25 mouse cellular contexts compared by ENCODE assay signal in genomic region chr6:120532594-120532993, GRCm38 (mm10). TPM values are rescaled to one million over a fixed set of nuclear protein-coding genes. Genes with fewer than 3 reads are reported as not detected.
DNase-seq lines count a peak whose midpoint lies in the region; ATAC-seq and TF ChIP-seq lines count a peak whose summit lies in the region.
"Had no signal": no experiment of that assay in that cellular context is flagged by ENCODE, and none has a peak within 500 bp of the region (broad histone marks: within the 10 kb centered on the region; RNA-seq: fewer than 3 reads in every experiment).

No protein-coding gene starts in this region.

- H3K27me3 ChIP-seq in forebrain, embryonic 10.5 days (ENCODE audit: poor library complexity, severe bottlenecking) = 0 out of 2 replicates have a peak, but pooled peaks cover 5% of the 10 kb centered on the region
- H3K27me3 ChIP-seq in forebrain, embryonic 12.5 days = no peaks in the 10 kb centered on the region
- H3K27me3 ChIP-seq in liver, embryonic 11.5 days (replicated peaks; ENCODE audit: control insufficient read depth, insufficient read depth, low read length) = no peaks in the 10 kb centered on the region
- H3K27me3 ChIP-seq in CH12.LX (replicated peaks) = no peaks in the 10 kb centered on the region
- H3K27me3 ChIP-seq in liver, embryonic 14.5 days (ENCODE audit: control insufficient read depth, insufficient read depth, low read length) = no peaks in the 10 kb centered on the region
- H3K27me3 ChIP-seq in hindbrain, embryonic 14.5 days (ENCODE audit: control insufficient read depth, insufficient read depth, low read length) = no peaks in the 10 kb centered on the region
- H3K27me3 ChIP-seq: embryonic facial prominence, embryonic 12.5 days; forebrain, embryonic 13.5 days; heart, embryonic 12.5 days; hindbrain, embryonic 12.5 days had no signal

- peaks cover 36% of the 10 kb centered on the region for H3K4me1 ChIP-seq in forebrain, embryonic 10.5 days
- peaks cover 17% of the 10 kb centered on the region for H3K4me1 ChIP-seq in forebrain, embryonic 12.5 days
- peaks cover 12% of the 10 kb centered on the region for H3K4me1 ChIP-seq in liver, embryonic 11.5 days (replicated peaks; ENCODE audit: control insufficient read depth, insufficient read depth, low read length)
- H3K4me1 ChIP-seq in CH12.LX (ENCODE audit: control insufficient read depth in 1 of 2, insufficient read depth in 2 of 2) = peaks cover 7 to 29% of the 10 kb centered on the region in 2 experiments
- H3K4me1 ChIP-seq in liver, embryonic 14.5 days (replicated peaks; ENCODE audit: control insufficient read depth in 2 of 2, insufficient read depth in 2 of 2, low read length in 1 of 2) = peaks cover 11 to 17% of the 10 kb centered on the region in 2 experiments
- H3K4me1 ChIP-seq in hindbrain, embryonic 14.5 days (replicated peaks; ENCODE audit: control insufficient read depth, insufficient read depth, low read length) = peaks cover 17% of the 10 kb centered on the region; the same call in 1 of the 2 replicates

- H3K4me3 ChIP-seq in forebrain, embryonic 10.5 days = peak overlapping the region; percentile 84; the same call in 1 of the 2 replicates
- H3K4me3 ChIP-seq in forebrain, embryonic 12.5 days (replicated peaks) = no peak overlapping the region
- H3K4me3 ChIP-seq in liver, embryonic 11.5 days (ENCODE audit: low read depth, low read length) = no peak overlapping the region
- no peak overlapping the region for H3K4me3 ChIP-seq in CH12.LX (replicated peaks in 1 of 3; ENCODE audit: low read depth in 2 of 3, low read length in 2 of 3, poor library complexity in 1 of 3)
- H3K4me3 ChIP-seq in liver, embryonic 14.5 days (ENCODE audit: insufficient read depth in 1 of 2, low read depth in 2 of 2, low read length in 2 of 2) = no peak overlapping the region
- H3K4me3 ChIP-seq in hindbrain, embryonic 14.5 days (replicated peaks; ENCODE audit: low read length) = no peak overlapping the region

- DNase-seq in forebrain, embryonic 10.5 days (ENCODE audit: extremely low spot score, low spot score) = no peak
- DNase-seq in liver, embryonic 11.5 days (ENCODE audit: low spot score) = no peak
- DNase-seq in liver = no peak
- DNase-seq in CH12.LX (ENCODE audit: extremely low read depth) = no peak
- no peak for DNase-seq in liver, embryonic 14.5 days (ENCODE audit: low read depth in 3 of 3, low spot score in 3 of 3)
- DNase-seq in ovary, postnatal 36 days (ENCODE audit: low spot score) = no peak
- no peak for DNase-seq in hindbrain, embryonic 14.5 days (ENCODE audit: low spot score)
- DNase-seq: adrenal gland, postnatal 14 days; B cell, adult 2 months; cerebellum, adult 11-12 months; cerebellum, postnatal 25 days; forebrain, postnatal 0 days; gastrocnemius, adult 2 months; heart, postnatal 10 days; heart, postnatal 4 days had no signal

- 83% methylated on average over 1 of the region's 1 CpGs for WGBS in forebrain, embryonic 10.5 days
- WGBS in forebrain, embryonic 12.5 days = 86% methylated on average over 1 of the region's 1 CpGs
- 79% methylated on average over 1 of the region's 1 CpGs for WGBS in liver, embryonic 11.5 days
- 60% methylated on average over 1 of the region's 1 CpGs for WGBS in liver, embryonic 14.5 days (ENCODE audit: insufficient replicate concordance)
- 92% methylated on average over 1 of the region's 1 CpGs for WGBS in hindbrain, embryonic 14.5 days

- TF ChIP-seq POLR2A in CH12.LX (IDR thresholded peaks at IDR 0.05; ENCODE audit: low read depth, low read length) = no peak

- dilution Hi-C loops in CH12.LX (cut with MboI; ENCODE audit: extremely low pct_ligation_motif_present, extremely low pct_unique_long_range_greater_than_20kb, low sequenced_read_pairs) = no loop called here

- no peak overlapping the region for H3K9ac ChIP-seq in forebrain, embryonic 12.5 days
- H3K9ac ChIP-seq in liver, embryonic 11.5 days (ENCODE audit: low read depth, low read length) = no peak overlapping the region
- H3K9ac ChIP-seq in CH12.LX (ENCODE audit: insufficient read depth, low read depth) = peak overlapping the region; percentile 78; the same call in 1 of the 2 replicates
- no peak overlapping the region for H3K9ac ChIP-seq in liver, embryonic 14.5 days (replicated peaks)
- no peak overlapping the region for H3K9ac ChIP-seq in hindbrain, embryonic 14.5 days
- H3K9ac ChIP-seq: forebrain, embryonic 13.5 days; heart, embryonic 12.5 days had no signal

- H3K27ac ChIP-seq in forebrain, embryonic 10.5 days = no peak overlapping the region
- no peak overlapping the region for H3K27ac ChIP-seq in forebrain, embryonic 12.5 days
- H3K27ac ChIP-seq in liver, embryonic 11.5 days (ENCODE audit: low read depth, low read length) = no peak overlapping the region
- H3K27ac ChIP-seq in CH12.LX (ENCODE audit: insufficient read depth, low read depth) = no peak overlapping the region
- H3K27ac ChIP-seq in liver, embryonic 14.5 days = no peak overlapping the region
- no peak overlapping the region for H3K27ac ChIP-seq in hindbrain, embryonic 14.5 days
- H3K27ac ChIP-seq: embryonic facial prominence, embryonic 12.5 days; forebrain, embryonic 13.5 days; hindbrain, embryonic 12.5 days; hindbrain, postnatal 0 days had no signal

- no peak for TF ChIP-seq CTCF in CH12.LX (conservative IDR thresholded peaks at IDR 0.05 in 1 of 2, IDR thresholded peaks at IDR 0.05 in 1 of 2; ENCODE audit: low read depth in 2 of 2, low read length in 2 of 2)
- TF ChIP-seq CTCF in liver, embryonic 14.5 days (IDR thresholded peaks at IDR 0.05; ENCODE audit: low read depth) = no peak

- no peak for ATAC-seq in forebrain, embryonic 12.5 days (ENCODE audit: low FRiP score)
- ATAC-seq in liver, embryonic 11.5 days (replicated peaks; ENCODE audit: low FRiP score) = no peak
- ATAC-seq in liver, embryonic 14.5 days (ENCODE audit: insufficient read depth) = no peak
- no peak for ATAC-seq in hindbrain, embryonic 14.5 days (ENCODE audit: low FRiP score)
- ATAC-seq: activated CD4-positive, CD25-positive, alpha-beta regulatory T cell, adult 4 months; CD4-positive, CD25-positive, alpha-beta regulatory T cell, adult 4 months; forebrain, postnatal 0 days; hindbrain, postnatal 0 days; Patski had no signal

- in situ Hi-C loops in CH12.LX (cut with MboI; ENCODE audit: low pct_ligation_motif_present, low pct_unique_long_range_greater_than_20kb, low sequenced_read_pairs) = loop anchor here (10.0 kb wide), 2 partner anchors 142 to 222 kb away; no protein-coding TSS in a partner anchor

- TF ChIP-seq EP300 in CH12.LX (IDR thresholded peaks at IDR 0.05; ENCODE audit: low read length) = no peak
- no peak for TF ChIP-seq EP300 in liver, embryonic 14.5 days (IDR thresholded peaks at IDR 0.05; ENCODE audit: low read depth)

- no peak for TF ChIP-seq RAD21 in CH12.LX (IDR thresholded peaks at IDR 0.05; ENCODE audit: low read depth, low read length)

- peaks cover 7% of the 10 kb centered on the region for H3K36me3 ChIP-seq in forebrain, embryonic 10.5 days (replicated peaks)
- H3K36me3 ChIP-seq in forebrain, embryonic 12.5 days (replicated peaks) = no peaks in the 10 kb centered on the region
- H3K36me3 ChIP-seq in liver, embryonic 11.5 days (ENCODE audit: control insufficient read depth, insufficient read depth, low read length) = no peaks in the 10 kb centered on the region
- H3K36me3 ChIP-seq in CH12.LX (replicated peaks in 1 of 2; ENCODE audit: control insufficient read depth in 1 of 2, insufficient read depth in 1 of 2, low read length in 1 of 2) = peaks cover 2 to 7% of the 10 kb centered on the region in 2 experiments
- no peaks in the 10 kb centered on the region for H3K36me3 ChIP-seq in liver, embryonic 14.5 days (replicated peaks; ENCODE audit: control insufficient read depth, insufficient read depth, low read depth)
- no peaks in the 10 kb centered on the region for H3K36me3 ChIP-seq in hindbrain, embryonic 14.5 days (replicated peaks; ENCODE audit: control insufficient read depth, insufficient read depth)
- H3K36me3 ChIP-seq: hindbrain, embryonic 12.5 days had no signal

- no peak overlapping the region for H3K4me2 ChIP-seq in forebrain, embryonic 12.5 days
- peak overlapping the region; percentile 66; the same call in 1 of the 2 replicates for H3K4me2 ChIP-seq in liver, embryonic 11.5 days
- peak overlapping the region; percentile 68; the same call in 1 of the 2 replicates for H3K4me2 ChIP-seq in CH12.LX (ENCODE audit: insufficient read depth, low read depth, poor library complexity, severe bottlenecking)
- H3K4me2 ChIP-seq in liver, embryonic 14.5 days (ENCODE audit: low read depth) = peak overlapping the region; percentile 74
- no peak overlapping the region for H3K4me2 ChIP-seq in hindbrain, embryonic 14.5 days (replicated peaks)

- H3K9me3 ChIP-seq in forebrain, embryonic 10.5 days = no peaks in the 10 kb centered on the region
- no peaks in the 10 kb centered on the region for H3K9me3 ChIP-seq in forebrain, embryonic 12.5 days
- H3K9me3 ChIP-seq in liver, embryonic 11.5 days (ENCODE audit: control insufficient read depth, low read length) = no peaks in the 10 kb centered on the region
- H3K9me3 ChIP-seq in CH12.LX (replicated peaks; ENCODE audit: low read length) = no peaks in the 10 kb centered on the region
- no peaks in the 10 kb centered on the region for H3K9me3 ChIP-seq in liver, embryonic 14.5 days (ENCODE audit: control insufficient read depth, low read length)
- no peaks in the 10 kb centered on the region for H3K9me3 ChIP-seq in hindbrain, embryonic 14.5 days (ENCODE audit: control insufficient read depth, low read length)
- H3K9me3 ChIP-seq: embryonic facial prominence, embryonic 12.5 days; forebrain, embryonic 13.5 days; heart, embryonic 12.5 days; hindbrain, embryonic 12.5 days had no signal

- no peaks in the 10 kb centered on the region; the same call in 1 of the 2 replicates for H3K79me2 ChIP-seq in CH12.LX (replicated peaks; ENCODE audit: control insufficient read depth, extremely low read depth, insufficient read depth, poor library complexity, severe bottlenecking)

RNA-seq across cellular contexts. Expression of gene Hdhd5, which starts 1.5 kb away (rescaled TPM):
- 20.2 and 23.6 TPM in 2 replicates for polyA plus RNA-seq in forebrain, embryonic 10.5 days (2016; fragmentation: Nextera tagmentation; extraction: Ambion mirVana)
- 17.1 and 19.1 TPM in 2 replicates for polyA plus RNA-seq in forebrain, embryonic 12.5 days (2016; fragmentation: Nextera tagmentation; extraction: Ambion mirVana)
- 19.9 and 20.7 TPM in 2 replicates for polyA plus RNA-seq in liver, embryonic 11.5 days (2014; fragmentation: Nextera tagmentation; extraction: Ambion mirVana)
- 20.9 and 21.5 TPM in 2 replicates for total RNA-seq in CH12.LX (2012; rRNA removed)
- 11.4 and 12.5 TPM in 2 replicates for total RNA-seq in CH12.LX (2014; rRNA removed)
- 10.9 and 12.4 TPM in 2 replicates for polyA plus RNA-seq in CH12.LX (2012; ENCODE audit: insufficient read length, low read depth)
- 8.4 and 8.8 TPM in 2 replicates for polyA plus RNA-seq in liver, embryonic 14.5 days (2012; rRNA removed)
- polyA plus RNA-seq in liver, embryonic 14.5 days (2014; fragmentation: Nextera tagmentation; extraction: Ambion mirVana) = 5.6 and 6.1 TPM in 2 replicates
- polyA plus RNA-seq in hindbrain, embryonic 14.5 days (2014; fragmentation: Nextera tagmentation; extraction: Ambion mirVana) = 9.6 and 13.4 TPM in 2 replicates

RNA-seq across cellular contexts. Expression of gene Tmem121b, which starts 39.0 kb away (rescaled TPM):
- 0.27 and 0.47 TPM in 2 replicates for polyA plus RNA-seq in forebrain, embryonic 10.5 days (2016; fragmentation: Nextera tagmentation; extraction: Ambion mirVana)
- polyA plus RNA-seq in forebrain, embryonic 12.5 days (2016; fragmentation: Nextera tagmentation; extraction: Ambion mirVana) = 2.5 TPM in 2 replicates
- 0.07 TPM in 1 of 2 replicates, not detected in the other for polyA plus RNA-seq in liver, embryonic 11.5 days (2014; fragmentation: Nextera tagmentation; extraction: Ambion mirVana)
- total RNA-seq in CH12.LX (2012; rRNA removed) (not detected in 2 replicates), CH12.LX (2014; rRNA removed) (not detected in 2 replicates)
- not detected in 2 replicates for polyA plus RNA-seq in CH12.LX (2012; ENCODE audit: insufficient read length, low read depth)
- polyA plus RNA-seq in liver, embryonic 14.5 days (2012; rRNA removed) = 0.01 and 0.04 TPM in 2 replicates
- polyA plus RNA-seq in liver, embryonic 14.5 days (2014; fragmentation: Nextera tagmentation; extraction: Ambion mirVana) = 0.04 TPM in 1 of 2 replicates, not detected in the other
- 3.2 and 4.3 TPM in 2 replicates for polyA plus RNA-seq in hindbrain, embryonic 14.5 days (2014; fragmentation: Nextera tagmentation; extraction: Ambion mirVana)
- total RNA-seq: gastrocnemius, adult 2 months; heart, adult 8-10 months had no signal

Comparison
In these comparisons a context has a peak if more than half of its experiments do, and no peak if none do; other contexts are left out.
1. H3K4me2 ChIP-seq: peak in liver, embryonic 11.5 days (single experiment), CH12.LX (single experiment) and liver, embryonic 14.5 days (single experiment); none in forebrain, embryonic 12.5 days (single experiment) and hindbrain, embryonic 14.5 days (single experiment).